Mouse (Mus musculus) midbrain, embryonic 15.5 days (tissue): ENCODE data around the gene Pigt. TPM values are rescaled to one million over a fixed set of nuclear protein-coding genes. Genes with fewer than 3 reads are reported as not detected.

Experiments
- ATAC-seq: fragments of 200-750 bp; cut with Nextera tagmentation; replicated peaks from 2 replicates; pipeline ENCODE4 v1.8.0; 2017; ENCODE audit warnings: moderate TSS enrichment
- H3K27ac ChIP-seq: fragments of 300-500 bp; sonication (generic); 2 replicates; pipeline ENCODE4 v1.5.1; 2015; ENCODE audit warnings: mild to moderate bottlenecking, inconsistent platforms
- H3K27me3 ChIP-seq: fragments of 300-500 bp; sonication (generic); replicated peaks from 2 replicates; pipeline ENCODE4 v1.6.1; 2015; ENCODE audit warnings: inconsistent platforms
- H3K36me3 ChIP-seq: fragments of 300-500 bp; sonication (generic); replicated peaks from 2 replicates; pipeline ENCODE4 v1.6.1; 2015; ENCODE audit warnings: inconsistent platforms
- H3K4me1 ChIP-seq: fragments of 300-500 bp; sonication (generic); 2 replicates; pipeline ENCODE4 v1.6.1; 2015; ENCODE audit warnings: inconsistent platforms
- H3K4me2 ChIP-seq: fragments of 300-500 bp; sonication (generic); 2 replicates; pipeline ENCODE4 v1.6.1; 2015; ENCODE audit warnings: inconsistent platforms, mild to moderate bottlenecking, moderate library complexity
- H3K4me3 ChIP-seq: fragments of 300-500 bp; sonication (generic); 2 replicates; pipeline ENCODE4 v1.5.1; 2015; ENCODE audit warnings: mild to moderate bottlenecking, inconsistent platforms
- H3K9ac ChIP-seq: fragments of 300-500 bp; sonication (generic); 2 replicates; pipeline ENCODE4 v1.6.1; 2015; ENCODE audit warnings: mild to moderate bottlenecking, inconsistent platforms
- H3K9me3 ChIP-seq: fragments of 300-500 bp; sonication (generic); 2 replicates; pipeline ENCODE4 v1.6.1; 2016; ENCODE audit warnings: inconsistent platforms
- WGBS: fragments of 180-500 bp; shearing (Covaris S2); methylation state at CpG from one replicate; pipeline ENCODE4 v1.1.7; 2015; ENCODE audit warnings: mixed read lengths; 5-methylcytosine and 5-hydroxymethylcytosine counted together
- polyA plus RNA-seq: library from polyadenylated mRNA; unstranded; fragments of >200 nt; fragmentation: Nextera tagmentation; extraction: Ambion mirVana; gene quantifications from 2 replicates; pipeline ENCODE4 v1.2.1, GENCODE M21; 2015

Pigt gene
- polyA plus RNA-seq: 97.7 and 101 TPM in 2 replicates

- Histone ChIP-seq H3K27ac (peak within 1 kb of the TSS; percentile 84), H3K9ac (peak within 1 kb of the TSS; percentile 78), H3K9me3 (no peaks in the 10 kb centered on the region), H3K27me3 (no peaks in the 10 kb centered on the region), H3K4me2 (peak within 1 kb of the TSS; percentile 95), H3K4me1 (peaks cover 18% of the 10 kb centered on the region), H3K36me3 (peaks cover 16% of the 10 kb centered on the region), H3K4me3 (peak within 1 kb of the TSS; percentile 66)
- ATAC-seq: peak; percentile 97
- 4% methylated on average over 43 of the region's 43 CpGs for WGBS
These were observed at the start of gene Pigt for GRCm38 (mm10) chr2:164496847-164497690. Pigt (plus strand) TSS chr2:164497520.

GRCm38 (mm10) chr2:164448140-164448539 lies 49.2 kb upstream of the Pigt start:
- ATAC-seq: no peak
- peaks cover 7% of the 10 kb centered on the region for H3K4me1 ChIP-seq
- H3K27ac ChIP-seq: no peak overlapping the region
- H3K4me2 ChIP-seq: no peak overlapping the region
- no peaks in the 10 kb centered on the region for H3K36me3 ChIP-seq
- no peaks in the 10 kb centered on the region for H3K9me3 ChIP-seq
- no peak overlapping the region for H3K4me3 ChIP-seq
- 94% methylated on average over 1 of the region's 1 CpGs for WGBS
- H3K27me3 ChIP-seq: no peaks in the 10 kb centered on the region
- H3K9ac ChIP-seq: no peak overlapping the region

GRCm38 (mm10) chr2:164448921-164449320 lies 48.4 kb upstream of the Pigt start:
- no peaks in the 10 kb centered on the region for H3K9me3 ChIP-seq
- 82% methylated on average over 5 of the region's 5 CpGs for WGBS
- H3K27me3 ChIP-seq: no peaks in the 10 kb centered on the region
- no peak overlapping the region for H3K4me2 ChIP-seq
- no peaks in the 10 kb centered on the region for H3K36me3 ChIP-seq
- H3K4me3 ChIP-seq: no peak overlapping the region
- no peak overlapping the region for H3K9ac ChIP-seq
- no peaks in the 10 kb centered on the region for H3K4me1 ChIP-seq
- no peak for ATAC-seq
- no peak overlapping the region for H3K27ac ChIP-seq

- Histone ChIP-seq H3K9ac (no peak overlapping the region), H3K27ac (no peak overlapping the region), H3K36me3 (no peaks in the 10 kb centered on the region), H3K4me1 (no peaks in the 10 kb centered on the region), H3K27me3 (no peaks in the 10 kb centered on the region), H3K4me2 (no peak overlapping the region), H3K9me3 (no peaks in the 10 kb centered on the region), H3K4me3 (no peak overlapping the region)
- WGBS: 93% methylated on average over 14 of the region's 14 CpGs
- no peak for ATAC-seq
These were observed 47.8 kb upstream of the Pigt start for GRCm38 (mm10) chr2:164449341-164450042.

GRCm38 (mm10) chr2:164452000-164452676 lies 45.2 kb upstream of the Pigt start:
- Histone ChIP-seq H3K36me3 (no peaks in the 10 kb centered on the region), H3K27ac (no peak overlapping the region), H3K4me3 (no peak overlapping the region), H3K9me3 (no peaks in the 10 kb centered on the region), H3K27me3 (no peaks in the 10 kb centered on the region; the same call in 1 of the 2 replicates), H3K4me1 (0 out of 2 replicates have a peak, but pooled peaks cover 6% of the 10 kb centered on the region), H3K4me2 (no peak overlapping the region), H3K9ac (no peak overlapping the region)
- no peak for ATAC-seq
- 44% methylated on average over 13 of the region's 13 CpGs for WGBS

GRCm38 (mm10) chr2:164453047-164453757 lies 44.1 kb upstream of the Pigt start:
- no peak overlapping the region for H3K27ac ChIP-seq
- 0 out of 2 replicates have a peak, but pooled peaks cover 6% of the 10 kb centered on the region for H3K4me1 ChIP-seq
- no peaks in the 10 kb centered on the region; the same call in 1 of the 2 replicates for H3K27me3 ChIP-seq
- no peak for ATAC-seq
- no peaks in the 10 kb centered on the region for H3K36me3 ChIP-seq
- H3K4me2 ChIP-seq: no peak overlapping the region
- no peak overlapping the region for H3K4me3 ChIP-seq
- H3K9me3 ChIP-seq: no peaks in the 10 kb centered on the region
- H3K9ac ChIP-seq: no peak overlapping the region
- WGBS: 84% methylated on average over 14 of the region's 14 CpGs

GRCm38 (mm10) chr2:164453887-164454500 lies 43.3 kb upstream of the Pigt start:
- 0 out of 2 replicates have a peak, but pooled peaks cover 6% of the 10 kb centered on the region for H3K4me1 ChIP-seq
- H3K4me2 ChIP-seq: no peak overlapping the region
- H3K4me3 ChIP-seq: no peak overlapping the region
- no peaks in the 10 kb centered on the region; the same call in 1 of the 2 replicates for H3K27me3 ChIP-seq
- no peak overlapping the region for H3K9ac ChIP-seq
- H3K36me3 ChIP-seq: no peaks in the 10 kb centered on the region
- 76% methylated on average over 7 of the region's 7 CpGs for WGBS
- no peaks in the 10 kb centered on the region for H3K9me3 ChIP-seq
- no peak overlapping the region for H3K27ac ChIP-seq
- no peak for ATAC-seq

- no peak overlapping the region for H3K9ac ChIP-seq
- H3K4me2 ChIP-seq: no peak overlapping the region
- no peaks in the 10 kb centered on the region for H3K36me3 ChIP-seq
- H3K4me1 ChIP-seq: 0 out of 2 replicates have a peak, but pooled peaks cover 6% of the 10 kb centered on the region
- H3K27ac ChIP-seq: no peak overlapping the region
- WGBS: 88% methylated on average over 10 of the region's 10 CpGs
- no peak overlapping the region for H3K4me3 ChIP-seq
- no peaks in the 10 kb centered on the region; the same call in 1 of the 2 replicates for H3K27me3 ChIP-seq
- no peaks in the 10 kb centered on the region for H3K9me3 ChIP-seq
- no peak for ATAC-seq
These were observed 42.5 kb upstream of the Pigt start for GRCm38 (mm10) chr2:164454846-164455245.

GRCm38 (mm10) chr2:164455421-164456190 lies 41.7 kb upstream of the Pigt start:
- WGBS: 79% methylated on average over 6 of the region's 6 CpGs
- no peaks in the 10 kb centered on the region for H3K9me3 ChIP-seq
- ATAC-seq: no peak

GRCm38 (mm10) chr2:164456413-164456812 lies 40.9 kb upstream of the Pigt start:
- Histone ChIP-seq H3K9ac (no peak overlapping the region; the same call in 1 of the 2 replicates), H3K27ac (no peak overlapping the region), H3K36me3 (no peaks in the 10 kb centered on the region), H3K4me3 (no peak overlapping the region), H3K27me3 (no peaks in the 10 kb centered on the region; the same call in 1 of the 2 replicates), H3K4me1 (0 out of 2 replicates have a peak, but pooled peaks cover 6% of the 10 kb centered on the region), H3K9me3 (no peaks in the 10 kb centered on the region), H3K4me2 (peak overlapping the region; percentile 30; the same call in 1 of the 2 replicates)
- ATAC-seq: no peak
- WGBS: 90% methylated on average over 1 of the region's 1 CpGs

More at GRCm38 (mm10) chr2:164455421-164456190, 41.7 kb upstream of the Pigt start:
- Histone ChIP-seq H3K27ac (no peak overlapping the region), H3K4me3 (no peak overlapping the region), H3K27me3 (no peaks in the 10 kb centered on the region; the same call in 1 of the 2 replicates), H3K4me1 (0 out of 2 replicates have a peak, but pooled peaks cover 6% of the 10 kb centered on the region), H3K4me2 (no peak overlapping the region), H3K36me3 (no peaks in the 10 kb centered on the region), H3K9ac (no peak overlapping the region)
